Mouse (Mus musculus) splenic B cell, adult 2 months (primary cell): Measurements from ENCODE around the gene Zbtb21.
"Not testable (repeated sequence)": the region's sequence is repeated elsewhere in the genome, so short reads cannot be mapped to it uniquely, and the experiment has no call there.

Experiments
- DNase-seq: peaks from one replicate; pipeline ENCODE4 v3.0.0-alpha.2; 2011; ENCODE audit warnings: low read depth, low spot score
- H3K27me3 ChIP-seq: 2 replicates; pipeline ENCODE4 v1.6.1; 2012; ENCODE audit warnings: mild to moderate bottlenecking, low read length, moderate library complexity, mixed read lengths; ENCODE audit not compliant: control insufficient read depth, poor library complexity, insufficient read depth, severe bottlenecking
- H3K36me3 ChIP-seq: 2 replicates; pipeline ENCODE4 v1.6.1; 2012; ENCODE audit warnings: mild to moderate bottlenecking, low read length, moderate library complexity, mixed read lengths; ENCODE audit not compliant: control insufficient read depth, poor library complexity, insufficient read depth, severe bottlenecking

The Zbtb21 gene

GRCm38 (mm10) chr16:97958401-97958973 lies 3.9 kb downstream of the Zbtb21 start:
- H3K36me3 ChIP-seq: no peaks in the 10 kb centered on the region; the same call in 1 of the 2 replicates
- H3K27me3 ChIP-seq: no peaks in the 10 kb centered on the region
- DNase-seq: no peak

DNA sequence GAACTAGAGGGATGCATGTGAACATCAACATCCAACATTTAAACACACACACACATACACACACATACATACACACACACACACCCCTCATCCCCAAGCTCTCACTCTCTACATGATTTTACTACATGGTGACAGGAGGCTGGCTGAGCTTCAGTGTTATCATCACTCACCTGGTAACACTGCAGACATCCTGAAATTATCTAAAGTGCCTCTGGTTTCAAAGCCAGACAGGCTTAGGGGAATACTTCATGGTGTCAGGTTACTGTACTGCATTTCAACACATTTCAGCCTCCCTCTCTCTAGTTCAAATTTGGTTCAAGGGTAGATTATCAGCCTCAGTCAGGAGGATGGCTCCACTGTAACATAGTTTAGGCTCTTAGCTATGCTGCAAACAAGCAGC lies 4.8 kb downstream of the Zbtb21 start:
- peaks cover under 1% of the 10 kb centered on the region; the same call in 1 of the 2 replicates for H3K36me3 ChIP-seq
- no peaks in the 10 kb centered on the region for H3K27me3 ChIP-seq
- DNase-seq: no peak

DNA sequence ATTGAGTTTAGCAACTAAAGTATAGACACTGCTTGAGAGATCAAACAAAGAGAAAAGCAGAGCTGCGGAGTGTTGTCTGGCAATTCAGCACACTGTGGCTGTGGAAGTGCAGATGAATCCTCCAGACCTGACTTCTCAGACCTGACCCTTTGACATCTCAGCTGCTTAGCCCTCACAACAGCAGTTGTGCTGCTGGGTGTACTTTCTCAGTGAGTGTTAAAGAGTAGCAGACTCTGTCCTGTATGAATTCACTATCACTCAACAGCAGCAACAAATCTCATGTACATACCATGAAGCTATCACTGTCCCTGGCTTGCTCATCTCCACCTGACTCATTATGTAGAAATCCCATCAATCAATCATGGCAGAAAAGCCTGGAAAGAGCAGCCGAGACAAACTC lies 6.4 kb downstream of the Zbtb21 start:
- no peak for DNase-seq
- peaks cover 10% of the 10 kb centered on the region for H3K36me3 ChIP-seq
- H3K27me3 ChIP-seq: no peaks in the 10 kb centered on the region

- Histone ChIP-seq H3K36me3 (peaks cover 17% of the 10 kb centered on the region), H3K27me3 (no peaks in the 10 kb centered on the region)
- DNase-seq: no peak
These were observed 9.1 kb downstream of the Zbtb21 start for GRCm38 (mm10) chr16:97953300-97953699.

DNA sequence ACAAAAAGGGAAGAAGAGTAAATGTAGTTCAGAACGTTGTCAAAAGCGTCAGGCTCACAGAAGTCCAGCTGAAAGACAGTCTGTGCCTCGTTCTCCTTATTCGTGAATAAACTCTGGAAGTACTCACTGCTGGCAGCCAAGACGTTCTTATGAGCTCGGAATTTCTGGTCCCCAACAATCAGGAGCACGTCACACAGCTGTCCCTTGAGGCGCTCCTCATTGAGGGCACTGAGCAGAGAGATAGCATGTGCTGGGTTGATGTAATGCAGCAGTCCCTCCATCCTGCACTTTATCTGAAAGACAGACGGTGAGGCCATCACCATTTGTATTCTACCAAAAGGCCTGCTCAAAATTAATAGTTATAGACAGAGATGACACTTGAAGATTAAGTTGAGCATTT lies 9.6 kb downstream of the Zbtb21 start:
- DNase-seq: no peak
- no peaks in the 10 kb centered on the region for H3K27me3 ChIP-seq
- peaks cover 17% of the 10 kb centered on the region for H3K36me3 ChIP-seq

DNA sequence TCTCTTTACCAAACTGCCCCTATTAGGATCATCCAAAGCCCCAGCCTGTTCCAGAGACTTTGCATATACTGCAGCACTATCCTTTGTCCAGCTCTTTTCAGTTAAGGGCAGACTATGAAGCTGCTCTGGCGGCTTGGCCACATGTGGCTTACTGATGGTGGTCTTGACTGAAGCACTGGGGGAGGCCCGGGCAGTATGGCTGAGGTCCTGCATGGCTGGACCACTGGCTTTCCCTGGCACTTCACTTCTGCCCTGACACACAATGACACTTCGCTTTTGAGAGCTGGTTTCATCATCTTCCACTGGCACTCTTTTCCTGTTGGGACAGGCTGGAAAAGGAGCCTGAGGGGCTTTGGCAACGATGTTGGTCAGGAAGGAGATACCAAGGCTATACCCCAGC lies 10.1 kb downstream of the Zbtb21 start:
- Histone ChIP-seq H3K27me3 (no peaks in the 10 kb centered on the region), H3K36me3 (peaks cover 17% of the 10 kb centered on the region)
- DNase-seq: no peak

DNA sequence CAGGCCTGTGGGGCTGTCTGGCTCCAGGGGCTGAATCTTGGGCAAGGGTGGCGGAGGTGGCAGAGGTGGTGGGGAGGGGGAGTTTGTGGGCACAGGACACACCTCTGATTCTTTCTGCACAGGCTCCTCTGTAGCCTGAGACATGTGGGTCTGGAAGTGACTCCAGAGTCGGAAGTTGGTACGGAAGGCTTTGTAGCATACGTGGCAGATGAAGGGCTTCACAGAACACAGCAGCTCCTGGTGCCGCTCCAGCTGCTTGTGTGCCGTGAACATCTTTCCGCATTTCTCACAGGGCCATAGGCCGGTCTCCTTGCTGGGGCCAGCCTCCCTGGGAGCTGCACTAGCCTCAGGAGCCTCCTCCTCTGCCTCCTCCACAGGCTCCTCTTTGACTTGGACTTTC lies 12.4 kb downstream of the Zbtb21 start:
- no peak for DNase-seq

DNA sequence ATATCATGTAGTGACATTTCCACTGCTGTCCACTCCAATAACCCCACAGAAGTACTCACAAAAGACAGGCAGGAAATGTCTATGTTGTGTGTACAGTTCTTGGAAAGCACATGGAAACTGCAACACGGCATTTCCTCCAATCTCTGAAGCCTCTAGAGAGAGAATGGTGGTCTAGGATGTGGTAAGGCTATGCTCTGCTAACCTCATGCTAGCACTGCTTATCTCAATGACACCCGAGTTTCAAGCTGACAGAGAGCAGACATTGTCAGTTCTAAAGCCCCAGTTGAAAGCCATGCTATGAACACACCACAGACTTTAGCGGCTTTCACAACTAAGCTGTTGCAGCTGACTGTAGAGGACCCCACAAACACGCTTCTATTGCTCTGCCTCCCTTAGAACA lies 13.6 kb downstream of the Zbtb21 start:
- H3K36me3 ChIP-seq: peaks cover 17% of the 10 kb centered on the region
- no peaks in the 10 kb centered on the region for H3K27me3 ChIP-seq
- peak; percentile 57 for DNase-seq

More for the DNA sequence above, 12.4 kb downstream of the Zbtb21 start:
- Histone ChIP-seq H3K27me3 (no peaks in the 10 kb centered on the region), H3K36me3 (peaks cover 17% of the 10 kb centered on the region)

- H3K27me3 ChIP-seq, DNase-seq: not testable (repeated sequence)
- peaks cover 11% of the 10 kb centered on the region for H3K36me3 ChIP-seq
These were observed 15.4 kb downstream of the Zbtb21 start for GRCm38 (mm10) chr16:97946993-97947392.

- Histone ChIP-seq H3K27me3 (no peaks in the 10 kb centered on the region), H3K36me3 (no peaks in the 10 kb centered on the region)
- DNase-seq: no peak
These were observed 20.6 kb downstream of the Zbtb21 start for GRCm38 (mm10) chr16:97941844-97942243.

DNA sequence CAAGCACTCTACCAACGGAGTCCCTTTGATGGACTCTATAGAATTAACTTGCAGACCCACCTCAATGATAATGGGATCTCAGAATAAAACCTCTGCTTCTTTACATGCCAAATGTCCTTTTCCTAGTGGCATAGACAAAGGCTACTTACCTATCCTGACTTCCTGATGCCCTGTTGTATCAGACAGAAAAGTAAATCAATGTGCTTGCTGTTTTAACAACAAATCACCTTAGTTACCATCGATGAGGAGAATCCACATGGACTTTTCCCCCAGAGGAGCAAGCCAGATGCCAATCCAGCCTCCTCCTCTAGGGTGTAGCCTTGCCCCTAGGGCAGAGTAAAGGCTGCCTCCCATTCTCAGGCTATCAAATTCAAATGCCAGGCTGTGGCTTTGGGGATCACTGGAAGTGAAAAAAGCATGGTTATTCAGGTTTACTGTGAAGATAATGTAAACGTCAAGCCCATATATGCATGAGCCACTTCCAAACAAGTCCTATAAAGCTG lies 21.9 kb downstream of the Zbtb21 start:
- Histone ChIP-seq H3K36me3 (no peaks in the 10 kb centered on the region), H3K27me3 (no peaks in the 10 kb centered on the region)
- no peak for DNase-seq

DNA sequence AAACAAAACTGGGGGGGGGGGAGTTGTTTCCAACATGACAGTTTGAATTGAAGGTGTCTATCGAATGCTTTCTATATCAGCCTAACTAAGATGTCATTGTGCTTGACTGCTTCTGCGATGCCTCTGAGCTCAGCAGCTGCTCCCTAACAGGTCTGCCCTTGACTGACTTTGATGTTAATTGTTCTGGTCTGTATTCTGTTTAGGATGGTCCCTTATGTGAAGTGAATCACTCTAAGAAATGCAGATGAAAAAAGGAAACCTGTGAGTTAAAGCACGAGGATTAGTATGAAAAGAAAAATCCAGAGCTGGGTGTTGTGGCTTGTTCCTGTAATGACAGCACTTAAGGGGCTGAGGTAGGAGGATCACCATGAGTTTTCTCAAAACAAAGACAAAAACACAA lies 26.6 kb downstream of the Zbtb21 start:
- DNase-seq: no peak
- no peaks in the 10 kb centered on the region for H3K27me3 ChIP-seq
- no peaks in the 10 kb centered on the region for H3K36me3 ChIP-seq

DNA sequence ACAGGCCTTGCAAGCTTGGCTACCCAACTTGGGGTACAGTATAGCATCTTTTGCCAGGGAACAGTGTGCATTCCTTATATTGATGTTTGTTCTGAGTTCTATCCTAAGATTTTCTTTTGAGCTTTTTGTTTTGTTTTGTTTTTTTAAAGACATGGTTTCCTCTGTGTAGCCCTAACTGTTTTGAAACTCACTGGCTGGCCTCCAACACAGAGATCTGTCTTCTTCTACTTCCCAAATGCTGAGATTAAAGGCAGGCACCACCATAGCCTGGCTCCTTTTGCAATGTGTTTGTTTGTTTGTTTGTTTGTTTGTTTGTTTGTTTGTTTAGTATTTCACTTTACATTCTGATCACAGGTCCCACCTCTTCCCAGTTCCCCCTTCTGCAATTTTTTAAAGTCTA lies 32.2 kb downstream of the Zbtb21 start:
- Histone ChIP-seq H3K36me3 (no peaks in the 10 kb centered on the region), H3K27me3 (no peaks in the 10 kb centered on the region)
- DNase-seq: no peak

DNA sequence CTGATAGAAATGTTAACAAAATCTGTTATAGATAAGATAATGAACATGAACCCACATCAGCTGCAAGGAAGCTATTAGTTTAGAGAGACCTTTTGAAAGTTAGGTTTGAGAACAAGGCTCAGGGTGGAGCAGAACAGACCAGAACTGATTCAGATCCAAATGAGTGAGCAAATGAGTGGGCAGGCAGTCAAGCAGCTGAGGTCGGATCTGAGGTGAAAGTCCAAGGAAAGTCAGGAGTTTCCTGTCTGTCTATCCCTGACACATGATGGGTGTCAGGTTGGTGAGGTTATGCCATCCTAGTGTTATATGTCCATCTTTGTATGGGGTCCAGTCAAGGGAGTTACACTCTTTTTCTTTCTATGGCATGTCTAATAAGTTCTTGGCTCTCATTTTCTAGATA lies 32.9 kb downstream of the Zbtb21 start:
- Histone ChIP-seq H3K36me3 (no peaks in the 10 kb centered on the region), H3K27me3 (no peaks in the 10 kb centered on the region)
- DNase-seq: no peak

DNA sequence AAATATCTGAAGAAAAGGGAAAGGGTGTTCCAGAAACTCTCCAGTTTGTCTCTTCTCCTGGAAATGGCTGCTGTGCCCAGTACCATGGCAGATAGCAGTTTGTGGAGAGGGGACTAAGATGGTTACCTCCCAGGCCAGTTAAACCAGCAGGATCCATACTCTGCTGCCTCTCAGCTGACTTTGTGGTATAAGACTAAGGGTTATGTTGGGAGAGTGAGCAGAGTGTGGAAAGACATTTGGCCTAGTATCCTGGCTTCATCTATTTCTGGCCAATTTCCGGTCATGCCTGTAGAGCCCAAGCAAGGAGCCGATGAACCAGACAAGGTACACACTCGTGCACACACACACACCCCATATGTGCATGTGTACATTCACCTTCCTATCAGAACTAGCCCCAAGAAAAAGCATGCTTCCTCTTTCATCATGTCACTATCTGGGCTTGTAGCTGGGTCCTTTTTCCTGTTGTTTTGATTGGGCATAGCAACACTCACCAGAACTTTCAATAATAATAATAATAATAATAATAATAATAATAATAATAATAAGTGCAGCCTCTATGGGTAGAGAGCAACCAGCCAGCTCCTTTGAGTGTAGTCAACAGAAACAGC lies 35.0 kb downstream of the Zbtb21 start:
- H3K27me3 ChIP-seq: no peaks in the 10 kb centered on the region
- no peaks in the 10 kb centered on the region for H3K36me3 ChIP-seq
- DNase-seq: no peak

DNA sequence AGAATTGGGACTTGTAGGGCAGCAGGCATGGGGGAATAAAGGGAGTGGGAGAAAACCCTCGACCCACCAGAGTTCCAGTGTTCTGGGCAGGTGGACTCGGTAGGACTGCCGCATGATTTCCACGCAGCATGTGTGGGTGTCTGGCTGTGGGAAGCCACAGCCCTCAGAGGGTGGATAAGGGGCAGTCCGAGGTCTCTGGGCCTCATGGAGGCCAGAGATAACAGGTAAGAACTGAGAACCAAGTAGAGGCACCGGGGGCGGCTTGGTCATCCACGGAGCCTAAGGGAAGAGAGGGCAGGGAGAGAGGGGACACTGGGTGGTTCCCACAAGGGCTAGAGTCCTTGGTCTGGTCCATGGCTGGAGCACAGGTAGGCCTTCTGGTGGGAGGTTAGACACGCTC lies 36.0 kb downstream of the Zbtb21 start:
- no peak for DNase-seq
- Histone ChIP-seq H3K27me3 (no peaks in the 10 kb centered on the region), H3K36me3 (no peaks in the 10 kb centered on the region)
